Comparison of ENCODE assay signal across 8 mouse cellular contexts in the genomic region with DNA sequence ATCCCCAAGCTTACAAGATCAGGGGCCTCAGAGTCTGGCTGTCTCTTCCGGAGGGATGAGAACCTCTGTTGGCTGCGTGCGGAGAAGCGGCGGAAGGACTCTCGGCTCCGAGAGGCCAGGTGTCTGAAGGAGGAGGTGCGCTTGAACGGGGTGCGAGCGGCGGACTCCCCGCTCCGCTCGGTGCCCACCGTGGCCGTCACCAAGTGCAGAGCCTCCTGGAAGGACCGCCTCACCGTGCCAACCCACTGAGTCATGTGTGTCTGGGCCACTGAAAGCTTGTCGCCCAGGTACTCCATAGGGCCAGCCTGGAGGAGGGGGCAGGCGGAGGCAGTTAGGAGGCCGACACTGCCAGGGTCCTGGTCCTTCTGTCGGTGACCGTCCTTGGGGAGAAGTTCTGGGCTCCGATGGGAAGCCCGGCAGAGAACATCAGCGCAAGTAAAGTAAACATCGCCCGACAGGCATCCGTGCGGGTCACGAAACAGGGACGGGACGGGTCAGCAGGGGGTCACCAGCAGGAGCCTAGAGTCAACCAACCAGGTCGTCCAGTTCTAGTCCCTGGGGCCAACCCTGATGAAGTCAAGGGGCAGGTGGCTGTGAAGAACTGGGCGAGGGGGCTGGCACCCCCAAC. TPM values are rescaled to one million over a fixed set of nuclear protein-coding genes. Genes with fewer than 3 reads are reported as not detected.
DNase-seq lines count a peak whose midpoint lies in the region; ATAC-seq and TF ChIP-seq lines count a peak whose summit lies in the region.

No protein-coding gene starts in this region.

- H3K9me3 ChIP-seq in heart, embryonic 10.5 days: 0 out of 2 replicates have a peak, but pooled peaks cover 5% of the 10 kb centered on the region
- no peaks in the 10 kb centered on the region for H3K9me3 ChIP-seq in ES-E14 (ENCODE audit: control insufficient read depth, insufficient read depth, low read depth, low read length)
- no peaks in the 10 kb centered on the region for H3K9me3 ChIP-seq in liver, embryonic 15.5 days (replicated peaks)

- H3K4me1 ChIP-seq in heart, embryonic 10.5 days: peaks cover 77% of the 10 kb centered on the region
- peaks cover 0 to 17% of the 10 kb centered on the region in 2 experiments; a peak in 1 of 4 replicates for H3K4me1 ChIP-seq in ES-E14 (ENCODE audit: control insufficient read depth in 2 of 2, insufficient read depth in 2 of 2, low read length in 2 of 2, poor library complexity in 1 of 2)
- H3K4me1 ChIP-seq in liver, embryonic 15.5 days (replicated peaks): peaks cover 47% of the 10 kb centered on the region

- H3K27me3 ChIP-seq in heart, embryonic 10.5 days (ENCODE audit: insufficient read depth, poor library complexity, severe bottlenecking): peaks cover 12% of the 10 kb centered on the region; the same call in 1 of the 2 replicates
- H3K27me3 ChIP-seq in liver, embryonic 15.5 days: peaks cover 28% of the 10 kb centered on the region
- no peaks in the 10 kb centered on the region for H3K27me3 ChIP-seq in splenic B cell, adult 2 months (ENCODE audit: control insufficient read depth, insufficient read depth, low read length, poor library complexity, severe bottlenecking)

- WGBS in heart, embryonic 10.5 days: 2% methylated on average over 36 of the region's 36 CpGs
- 10% methylated on average over 36 of the region's 36 CpGs for WGBS in liver, embryonic 15.5 days (ENCODE audit: insufficient replicate concordance)

- peak overlapping the region; percentile 70 for H3K4me3 ChIP-seq in heart, embryonic 10.5 days
- H3K4me3 ChIP-seq in ES-E14 (ENCODE audit: insufficient read depth in 1 of 2, low read depth in 1 of 2, low read length in 2 of 2, poor library complexity in 1 of 2, severe bottlenecking in 1 of 2): peak overlapping the region; percentile 50 to 74
- peak overlapping the region; percentile 56 for H3K4me3 ChIP-seq in liver, embryonic 15.5 days (replicated peaks)

- ATAC-seq in granulocyte monocyte progenitor cell, adult 5-6 weeks (replicated peaks; ENCODE audit: poor library complexity, severe bottlenecking): 0 out of 2 replicates have a peak, but pooled peaks have one; percentile 3
- peak; percentile 50 for ATAC-seq in liver, embryonic 15.5 days (ENCODE audit: insufficient read depth)

- H3K4me2 ChIP-seq in liver, embryonic 15.5 days: peak overlapping the region; percentile 74

- H3K27ac ChIP-seq in heart, embryonic 10.5 days: peak overlapping the region; percentile 92
- H3K27ac ChIP-seq in ES-E14 (ENCODE audit: insufficient read depth, low read depth, low read length, poor library complexity, severe bottlenecking): no peak overlapping the region
- peak overlapping the region; percentile 72 for H3K27ac ChIP-seq in liver, embryonic 15.5 days (replicated peaks)

- H3K36me3 ChIP-seq in heart, embryonic 10.5 days: peaks cover 26% of the 10 kb centered on the region; the same call in 1 of the 2 replicates
- no peaks in the 10 kb centered on the region for H3K36me3 ChIP-seq in ES-E14 (ENCODE audit: control insufficient read depth, insufficient read depth, low read length, poor library complexity, severe bottlenecking)
- H3K36me3 ChIP-seq in liver, embryonic 15.5 days (replicated peaks): no peaks in the 10 kb centered on the region
- H3K36me3 ChIP-seq in splenic B cell, adult 2 months (ENCODE audit: control insufficient read depth, insufficient read depth, low read length, poor library complexity, severe bottlenecking): no peaks in the 10 kb centered on the region

- no peak for DNase-seq in heart, embryonic 10.5 days (ENCODE audit: low spot score)
- no peak for DNase-seq in heart, adult 9 months (ENCODE audit: low spot score in 2 of 2)
- DNase-seq in ES-E14 (ENCODE audit: low read depth, low spot score): no peak
- DNase-seq in splenic B cell, adult 2 months (ENCODE audit: low read depth, low spot score): peak; percentile 32
- no peak for DNase-seq in spleen, adult 18-20 months
- DNase-seq in layer of hippocampus, adult 11-12 months (ENCODE audit: low spot score): no peak

- H3K9ac ChIP-seq in ES-E14 (ENCODE audit: insufficient read depth, low read depth, low read length, poor library complexity, severe bottlenecking): peak overlapping the region; percentile 33; the same call in 1 of the 2 replicates
- peak overlapping the region; percentile 49 for H3K9ac ChIP-seq in liver, embryonic 15.5 days

- in situ Hi-C loops in ES-E14 (cut with MboI; ENCODE audit: low sequenced_read_pairs in 2 of 2, unreplicated experiment in 2 of 2): no loop called here

TF ChIP-seq in ES-E14, 5 proteins besides CTCF, POLR2A, EP300 and RAD21:
- no peak for TF ChIP-seq ZNF384 (IDR thresholded peaks at IDR 0.05; ENCODE audit: low read depth, low read length)
- no peak for TF ChIP-seq MAFK (IDR thresholded peaks at IDR 0.05; ENCODE audit: insufficient read depth, low read depth, low read length)
- TF ChIP-seq ZC3H11A (IDR thresholded peaks at IDR 0.05; ENCODE audit: borderline replicate concordance, low read depth, low read length): no peak
- no peak for TF ChIP-seq HCFC1 (IDR thresholded peaks at IDR 0.05; ENCODE audit: borderline replicate concordance, insufficient read depth, low read length)
- no peak for TF ChIP-seq CHD2 (IDR thresholded peaks at IDR 0.05; ENCODE audit: low read depth, low read length)

RNA-seq across cellular contexts. Expression of a gene that starts 56.4 kb away (rescaled TPM):
- polyA plus RNA-seq in heart, embryonic 10.5 days (2016; fragmentation: Nextera tagmentation; extraction: Ambion mirVana): 0.71 and 0.87 TPM in 2 replicates
- 0.42 and 1.2 TPM in 2 replicates for total RNA-seq in ES-E14 (2012; rRNA removed)
- total RNA-seq in granulocyte monocyte progenitor cell, adult 5-6 weeks (2014; fragmentation: Nextera tagmentation): not detected in 2 replicates
- not detected in 2 replicates for total RNA-seq in granulocyte monocyte progenitor cell, adult 5-6 weeks (2017)
- polyA plus RNA-seq in liver, embryonic 15.5 days (2015; fragmentation: Nextera tagmentation; extraction: Ambion mirVana): 0.18 TPM in 1 of 2 replicates, not detected in the other
